Mouse (Mus musculus) MEL (cell line): ENCODE measurements around the gene Gclm.
A peak's percentile ranks its signal among the peaks of the same experiment; 100 is the strongest.

Experiments
- CTCF ChIP-seq, 3 experiments: IDR thresholded peaks in 2 of 3; conservative IDR thresholded peaks in 1 of 3; 2 replicates each; pipeline ENCODE4 v1.5.1; 2011 to 2012; ENCODE audit warnings: low read length in 3 of 3, low read depth in 2 of 3, mild to moderate bottlenecking in 2 of 3, improper control_type of control experiment in 1 of 3, inconsistent platforms in 1 of 3, mixed read lengths in 1 of 3, moderate library complexity in 1 of 3; ENCODE audit not compliant: control insufficient read depth in 1 of 3, insufficient read depth in 1 of 3, poor library complexity in 1 of 3, severe bottlenecking in 1 of 3
- MYC ChIP-seq: IDR thresholded peaks from 2 replicates; pipeline ENCODE4 v1.6.1; 2011; ENCODE audit warnings: low read depth, mild to moderate bottlenecking, low read length, improper control_type of control experiment, moderate library complexity
- POLR2A ChIP-seq, 2 experiments: IDR thresholded peaks; 2 replicates each; pipeline ENCODE4 v1.6.1; 2011 to 2012; ENCODE audit warnings: low read length in 2 of 2, mild to moderate bottlenecking in 2 of 2, control low read depth in 1 of 2, improper control_type of control experiment in 1 of 2, low read depth in 1 of 2, moderate library complexity in 1 of 2; ENCODE audit not compliant: control insufficient read depth in 1 of 2, insufficient read depth in 1 of 2, poor library complexity in 1 of 2
- ZNF384 ChIP-seq: IDR thresholded peaks from 2 replicates; pipeline ENCODE4 v1.6.1; 2012; ENCODE audit warnings: low read depth, mild to moderate bottlenecking, inconsistent platforms, low read length, improper control_type of control experiment

DNA sequence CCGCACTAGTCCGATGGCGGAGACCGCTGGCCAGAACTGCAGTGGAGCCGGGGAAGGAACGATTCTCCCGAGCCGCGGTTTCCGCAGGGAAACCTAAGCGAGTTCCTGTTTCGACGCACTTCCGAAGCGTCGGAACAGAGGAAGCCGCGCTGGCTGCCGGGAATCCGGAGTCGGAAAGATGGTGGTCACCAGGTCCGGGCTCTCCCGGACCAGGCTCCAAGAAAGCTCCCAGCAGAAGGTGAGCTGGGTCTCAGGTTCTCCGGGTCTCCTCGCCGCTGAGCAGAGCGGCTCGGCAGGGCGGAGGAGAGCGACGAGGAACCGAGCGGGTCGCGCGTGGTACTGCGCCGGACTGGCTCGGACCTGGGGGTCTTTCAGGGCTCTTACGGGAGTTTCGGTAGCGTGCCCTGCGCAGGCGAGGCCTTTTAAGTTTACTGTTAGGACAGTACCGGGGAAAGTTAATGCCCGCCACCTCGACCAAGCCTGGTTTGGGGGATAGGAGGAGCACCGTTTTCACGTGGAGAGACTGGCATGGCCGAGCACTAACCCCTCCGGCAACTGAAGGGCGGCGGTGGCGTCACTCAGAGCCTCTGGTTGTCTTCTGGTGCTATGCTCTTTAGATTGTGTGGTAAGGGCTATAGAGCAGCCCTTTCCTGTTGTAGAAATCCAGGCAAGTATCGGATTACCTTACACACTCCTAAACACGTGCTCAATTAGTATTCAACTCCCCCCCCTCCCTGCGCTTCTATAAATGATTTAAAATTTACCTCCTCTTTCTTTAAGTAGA lies 29.1 kb downstream of the Gclm start, which contains the start of gene Dnttip2:
- TF ChIP-seq CTCF (IDR thresholded peaks at IDR 0.05 in 2 of 3, conservative IDR thresholded peaks at IDR 0.05 in 1 of 3; ENCODE audit: control insufficient read depth in 1 of 3, insufficient read depth in 1 of 3, low read depth in 2 of 3, low read length in 3 of 3, poor library complexity in 1 of 3, severe bottlenecking in 1 of 3) (no peak), MYC (peak; percentile 73), POLR2A (IDR thresholded peaks at IDR 0.05; ENCODE audit: control insufficient read depth in 1 of 2, insufficient read depth in 1 of 2, low read depth in 1 of 2, low read length in 2 of 2, poor library complexity in 1 of 2) (peak; percentile 72 to 82; a peak in 3 of 4 replicates), ZNF384 (no peak)
